Mouse (Mus musculus) gastrocnemius, adult 2 months (tissue): ENCODE measurements at regions not wholly inside any gene's neighbourhood (a gene's known extent, or its start where the extent isn't known, plus 50 kb on each side); places are given as distances from the start of the nearest gene placed in this dataset.

Source experiments
- DNase-seq: peaks from one replicate; pipeline ENCODE4 v3.0.0; 2022
- H3K27ac ChIP-seq: fragments of 200-600 bp; 2 replicates; pipeline ENCODE4 v1.8.1; 2022; ENCODE audit warnings: mild to moderate bottlenecking
- H3K4me3 ChIP-seq: fragments of 200-600 bp; 2 replicates; pipeline ENCODE4 v1.8.1; 2022; ENCODE audit warnings: mild to moderate bottlenecking, moderate library complexity
- CTCF ChIP-seq: fragments of 200-600 bp; IDR thresholded peaks from 2 replicates; pipeline ENCODE4 v1.8.1; 2022; ENCODE audit warnings: antibody characterized with exemption, mild to moderate bottlenecking, moderate library complexity
- intact Hi-C: fragments of 180-260 bp; cut with DNase I; formaldehyde crosslinking; loops from one replicate; pipeline ENCODE4 v1.15.1; 2025

DNA sequence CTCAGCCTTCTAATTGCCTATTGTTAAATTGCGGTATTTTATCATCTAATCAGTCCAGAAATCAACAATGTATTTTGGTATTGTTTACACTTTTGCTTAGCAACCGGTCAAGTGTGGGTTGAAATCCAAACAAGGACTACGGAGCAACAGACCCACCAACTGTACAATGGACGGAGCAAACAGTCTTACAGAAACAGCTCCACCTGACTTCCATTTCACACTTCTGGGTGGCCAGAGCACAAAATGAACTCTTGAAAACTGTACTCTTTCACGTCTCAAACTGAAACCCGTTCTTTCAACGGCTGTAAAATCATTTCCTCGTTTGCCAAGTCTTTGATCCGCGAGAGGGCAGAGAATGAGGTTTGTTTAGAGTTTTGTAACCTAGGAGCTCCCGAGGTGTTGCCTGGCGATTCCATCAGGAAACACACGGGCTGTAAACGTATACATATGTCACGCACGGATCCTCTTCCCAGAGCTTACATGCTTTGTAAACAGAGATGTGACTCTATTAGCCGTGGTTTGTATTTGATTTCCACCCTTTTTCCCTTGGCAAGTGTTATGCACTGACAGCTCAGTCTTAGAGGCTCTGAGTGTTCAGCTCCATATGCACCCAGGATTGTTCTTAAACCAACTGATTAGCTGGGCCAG is 258.3 kb downstream of the Etnk1 start:
- no peak for TF ChIP-seq CTCF
- Histone ChIP-seq H3K27ac (no peak overlapping the region), H3K4me3 (peak overlapping the region; percentile 46)
- intact Hi-C loops = no loop called here
- DNase-seq = no peak

GRCm38 (mm10) chr6:143431896-143432450 is 265.0 kb downstream of the Etnk1 start:
- Histone ChIP-seq H3K27ac (no peak overlapping the region), H3K4me3 (no peak overlapping the region)
- DNase-seq = no peak
- intact Hi-C loops = no loop called here
- no peak for TF ChIP-seq CTCF

GRCm38 (mm10) chr6:143437367-143438271 is 270.6 kb downstream of the Etnk1 start:
- H3K4me3 ChIP-seq = peak overlapping the region; percentile 49
- TF ChIP-seq CTCF = no peak
- DNase-seq = no peak
- H3K27ac ChIP-seq = no peak overlapping the region
- intact Hi-C loops = no loop called here

DNA sequence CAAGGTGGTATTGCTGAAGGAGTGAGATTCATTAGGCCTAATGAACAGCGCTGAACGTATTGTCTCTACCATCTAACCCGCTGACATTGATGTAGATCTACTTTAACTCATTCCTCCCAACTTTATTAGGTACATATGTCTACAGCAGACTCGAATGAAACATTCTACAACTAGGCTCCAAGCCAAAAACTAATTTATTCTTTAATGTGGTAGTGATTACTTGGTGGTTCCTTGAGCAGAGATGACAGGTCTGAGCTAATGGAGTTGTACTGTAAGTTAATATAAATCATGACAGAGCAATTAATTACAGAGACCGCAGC is 271.2 kb downstream of the Etnk1 start:
- intact Hi-C loops = no loop called here
- Histone ChIP-seq H3K27ac (no peak overlapping the region), H3K4me3 (no peak overlapping the region)
- TF ChIP-seq CTCF = no peak
- DNase-seq = no peak

- H3K4me3 ChIP-seq = no peak overlapping the region
- intact Hi-C loops = no loop called here
- no peak for DNase-seq
- TF ChIP-seq CTCF = no peak
- H3K27ac ChIP-seq = no peak overlapping the region
Observed at GRCm38 (mm10) chr6:143439484-143439883, 272.5 kb downstream of the Etnk1 start.

DNA sequence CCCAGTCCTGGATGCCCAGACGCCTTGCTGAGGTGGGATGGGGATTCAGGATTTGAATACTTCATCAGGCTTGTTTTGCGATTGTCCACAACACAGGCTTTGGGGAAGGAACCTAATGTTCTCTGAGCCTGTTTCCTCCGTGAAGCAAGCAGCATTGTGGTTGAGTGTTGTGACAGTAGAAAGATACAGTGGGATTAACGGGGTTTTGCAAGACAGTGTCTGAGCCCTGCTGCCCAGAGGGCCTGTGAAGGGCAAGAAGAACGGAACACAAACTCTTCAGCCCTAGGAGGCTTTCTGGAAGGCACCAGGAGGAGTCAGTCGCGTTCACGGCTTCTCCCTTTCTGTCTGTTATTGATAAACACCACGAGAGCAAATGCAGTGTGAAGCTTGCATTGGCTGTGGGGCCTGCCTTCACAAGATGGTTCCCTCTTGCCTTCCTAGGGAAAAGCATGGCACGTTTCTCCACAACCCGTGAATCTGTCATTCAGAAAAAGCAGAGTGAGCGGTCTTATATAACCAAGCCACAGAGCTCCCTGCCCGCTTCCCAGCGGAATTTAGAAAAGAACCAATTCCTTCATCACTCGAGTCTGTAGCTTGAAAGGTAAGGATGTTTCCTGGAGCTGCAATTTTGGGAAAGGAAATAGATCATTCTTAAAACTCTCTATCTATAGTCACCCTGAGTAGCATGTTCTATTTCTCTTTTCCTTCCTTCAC is 273.4 kb downstream of the Etnk1 start:
- no peak for DNase-seq
- H3K27ac ChIP-seq = no peak overlapping the region
- intact Hi-C loops = no loop called here
- no peak overlapping the region for H3K4me3 ChIP-seq
- no peak for TF ChIP-seq CTCF

DNA sequence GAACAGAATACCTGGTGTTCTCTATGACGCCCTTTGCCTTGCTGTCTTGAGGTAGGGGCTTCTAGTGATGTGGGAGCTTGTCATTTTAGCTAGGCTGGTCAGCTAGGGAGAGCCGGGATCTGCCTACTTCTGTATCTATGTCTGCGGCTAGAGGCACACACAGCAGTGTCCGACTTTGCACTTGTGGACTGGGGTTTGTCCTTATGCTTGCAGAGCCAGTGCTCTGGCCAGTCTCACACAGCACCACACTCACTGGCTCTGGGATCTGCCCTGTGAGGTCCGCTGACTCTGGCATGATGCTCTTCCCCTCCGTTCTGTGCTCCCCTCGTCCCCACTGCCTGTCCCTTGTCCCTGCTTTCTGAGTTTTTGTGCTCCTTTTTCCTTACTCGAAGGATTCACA is 275.3 kb downstream of the Etnk1 start:
- no peak overlapping the region for H3K27ac ChIP-seq
- intact Hi-C loops = no loop called here
- no peak for TF ChIP-seq CTCF

GRCm38 (mm10) chr6:143443446-143443845 is 276.4 kb downstream of the Etnk1 start:
- no peak overlapping the region for H3K4me3 ChIP-seq
- no peak for DNase-seq
- intact Hi-C loops = no loop called here
- no peak overlapping the region for H3K27ac ChIP-seq
- no peak for TF ChIP-seq CTCF

More for the DNA sequence above, 275.3 kb downstream of the Etnk1 start:
- no peak for DNase-seq
- no peak overlapping the region for H3K4me3 ChIP-seq

DNA sequence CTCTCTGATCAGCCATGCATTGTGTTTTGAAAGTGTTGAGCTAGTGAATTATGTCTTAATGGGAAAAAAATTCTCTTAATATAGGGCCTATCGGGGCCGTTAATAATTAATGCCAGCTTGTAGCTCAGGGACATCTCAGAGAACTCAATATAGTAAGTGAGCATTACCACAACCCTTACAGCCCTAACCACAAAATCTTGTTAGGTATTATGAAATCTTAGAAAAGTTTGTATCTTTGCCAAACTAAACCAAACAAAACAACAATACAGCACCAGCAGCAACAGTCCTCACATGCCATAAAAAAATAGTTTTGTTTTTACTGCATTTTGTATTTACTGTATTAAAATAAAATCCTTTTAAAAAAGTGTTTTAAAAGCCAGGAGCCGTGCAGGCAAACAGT is 277.8 kb downstream of the Etnk1 start:
- H3K27ac ChIP-seq = no peak overlapping the region
- H3K4me3 ChIP-seq = no peak overlapping the region
- no peak for TF ChIP-seq CTCF
- intact Hi-C loops = no loop called here
- no peak for DNase-seq

DNA sequence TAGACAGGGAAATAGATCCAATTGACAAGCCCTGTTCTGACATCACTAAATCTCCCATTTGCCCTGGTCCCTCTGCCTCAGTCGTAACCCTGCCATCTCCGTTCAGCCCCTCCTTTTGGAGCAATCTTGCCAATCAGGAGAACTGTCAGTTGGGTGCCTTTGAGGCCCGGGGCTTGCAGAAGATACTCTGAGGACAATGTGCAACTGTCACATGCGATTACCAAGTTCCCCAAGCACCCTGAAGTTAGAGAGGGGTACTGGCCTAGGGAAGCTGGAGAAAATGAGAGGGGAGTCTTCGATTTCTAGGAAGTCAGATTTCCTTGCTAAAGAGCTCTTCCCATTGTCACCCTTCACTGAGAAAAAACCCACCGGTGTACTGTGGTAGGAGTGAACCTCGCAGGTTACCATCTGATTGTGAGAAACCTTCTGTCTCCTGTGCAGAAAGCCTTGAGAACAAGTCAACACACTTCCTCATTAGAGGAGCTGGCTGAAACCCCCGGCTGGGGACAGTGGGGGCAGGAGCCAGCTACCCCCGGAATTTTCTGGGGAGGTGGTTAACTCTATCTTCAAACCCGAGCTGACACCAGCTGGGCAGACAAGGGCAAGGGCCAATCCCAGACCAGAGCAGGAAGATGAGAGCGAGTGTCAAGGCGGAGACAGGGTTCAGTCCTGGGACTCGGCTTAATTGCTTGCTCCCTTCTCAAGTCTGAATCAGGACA is 279.0 kb downstream of the Etnk1 start:
- TF ChIP-seq CTCF = no peak
- Histone ChIP-seq H3K4me3 (no peak overlapping the region), H3K27ac (no peak overlapping the region)
- DNase-seq = no peak
- intact Hi-C loops = no loop called here

DNA sequence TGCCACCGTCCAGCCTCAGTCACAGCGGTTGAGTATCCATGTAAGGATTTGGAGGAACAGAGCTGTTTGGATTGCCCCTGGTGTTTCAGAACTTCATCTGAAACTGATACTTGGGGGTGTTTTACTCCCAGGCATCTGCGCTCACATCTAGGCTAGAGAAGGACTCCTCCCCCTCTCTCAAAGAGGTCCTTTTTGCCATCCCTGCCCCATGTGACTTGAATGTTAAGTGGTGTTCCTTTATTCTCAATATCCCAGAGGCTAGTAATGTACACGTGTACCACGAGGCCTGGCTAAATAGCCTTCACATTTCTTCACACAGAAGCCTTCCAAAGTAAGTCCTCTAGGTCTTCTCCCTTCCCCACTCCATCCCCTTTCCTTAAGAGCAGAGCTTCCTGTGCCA is 280.0 kb downstream of the Etnk1 start:
- intact Hi-C loops = no loop called here
- H3K4me3 ChIP-seq = no peak overlapping the region
- no peak for TF ChIP-seq CTCF
- DNase-seq = no peak
- H3K27ac ChIP-seq = no peak overlapping the region

DNA sequence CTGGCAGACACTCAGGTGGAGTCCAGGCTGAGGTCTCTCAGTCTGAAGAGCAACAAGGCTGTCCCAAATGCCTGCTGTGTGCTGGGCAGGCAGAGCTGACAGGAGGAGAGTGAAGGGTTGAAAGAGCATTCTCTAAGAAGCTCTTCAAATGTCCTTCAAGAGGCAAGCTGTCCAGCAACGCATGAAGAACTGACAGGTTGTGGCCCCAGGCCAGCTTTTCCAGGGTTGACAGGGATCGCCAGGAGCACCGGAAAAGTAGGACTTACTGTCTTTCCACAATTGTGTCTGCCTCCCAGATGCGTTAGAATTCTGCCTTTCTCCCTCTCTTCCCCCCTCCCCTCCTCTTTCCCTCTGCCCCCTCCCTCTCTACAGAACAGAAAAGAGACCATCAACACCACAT is 282.1 kb downstream of the Etnk1 start:
- no peak for TF ChIP-seq CTCF
- no peak for DNase-seq
- intact Hi-C loops = no loop called here
- H3K27ac ChIP-seq = no peak overlapping the region
- no peak overlapping the region for H3K4me3 ChIP-seq
